Mouse (Mus musculus) gastrocnemius, postnatal 36 days (tissue): ENCODE data around the gene Slc27a4. TPM values are rescaled to one million over a fixed set of nuclear protein-coding genes. Genes with fewer than 3 reads are reported as not detected.

Experiments used
- DNase-seq, 2 experiments: peaks; one replicate each; pipeline ENCODE4 v3.0.0; 2022
- intact Hi-C: fragments of 180-260 bp; cut with DNase I; formaldehyde crosslinking; loops from one replicate; pipeline ENCODE4 v1.15.1; 2025
- microRNA-seq, 2 experiments: library from miRNA; unstranded; fragments of <30 nt; microRNA quantifications; one replicate each; pipeline ENCODE4 v1.2.0; 2021
- total RNA-seq, 2 experiments: library from RNA; stranded (reverse); gene quantifications; 2 replicates each; pipeline ENCODE4 v1.2.3; 2021

Slc27a4 gene
- total RNA-seq, 2 experiments from 2014 or later = 7.1 to 7.5 TPM

DNA sequence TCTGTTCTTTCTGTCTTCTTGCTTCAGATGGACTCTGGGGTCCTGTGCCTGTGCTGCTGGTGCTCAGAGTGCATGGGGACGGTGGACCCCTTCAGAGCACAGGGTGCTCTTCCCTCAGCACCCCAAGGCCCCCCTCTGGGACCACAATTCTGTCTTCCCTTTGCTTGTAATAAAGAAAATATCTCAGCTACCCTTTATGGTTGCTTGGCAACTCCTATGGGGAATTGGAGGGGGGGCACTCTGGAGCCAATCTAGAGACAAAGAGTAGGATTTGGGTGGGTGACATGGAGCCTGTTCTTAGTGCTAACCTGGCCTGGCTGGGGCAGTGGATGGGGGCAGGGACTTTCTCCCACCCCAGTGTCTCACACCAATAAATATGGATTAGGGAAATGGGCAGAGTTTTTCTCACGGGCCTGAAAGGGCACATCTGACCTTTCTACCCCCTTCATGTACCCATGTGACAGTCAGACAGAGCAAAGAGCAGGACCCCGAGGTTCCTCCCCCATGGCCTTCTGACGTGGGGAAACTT lies 50.6 kb downstream of the Slc27a4 start:
- no peak for DNase-seq
- intact Hi-C loops = loop anchor here (5.0 kb wide), 1 partner anchor 86 kb away; no protein-coding TSS in a partner anchor

DNA sequence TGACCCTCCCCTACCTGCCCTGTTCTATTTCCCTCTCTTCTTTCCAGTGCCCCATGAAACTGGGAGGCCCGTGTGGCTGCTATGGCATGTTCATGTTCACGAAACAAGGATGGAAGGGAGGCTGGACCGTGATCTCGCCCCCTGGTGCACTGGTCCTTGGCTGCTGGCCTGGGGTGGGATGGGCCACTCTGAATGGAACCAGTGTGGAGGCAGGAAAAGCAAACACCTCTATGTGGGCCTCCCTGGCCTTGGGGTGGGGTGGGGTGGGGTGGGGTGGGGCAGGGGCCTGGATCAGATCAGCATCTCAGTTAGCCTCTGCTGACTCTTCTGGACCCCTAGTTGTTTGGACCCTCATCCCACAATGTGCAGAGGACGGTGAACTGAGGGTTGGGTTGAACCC lies 51.3 kb downstream of the Slc27a4 start:
- DNase-seq = no peak

DNA sequence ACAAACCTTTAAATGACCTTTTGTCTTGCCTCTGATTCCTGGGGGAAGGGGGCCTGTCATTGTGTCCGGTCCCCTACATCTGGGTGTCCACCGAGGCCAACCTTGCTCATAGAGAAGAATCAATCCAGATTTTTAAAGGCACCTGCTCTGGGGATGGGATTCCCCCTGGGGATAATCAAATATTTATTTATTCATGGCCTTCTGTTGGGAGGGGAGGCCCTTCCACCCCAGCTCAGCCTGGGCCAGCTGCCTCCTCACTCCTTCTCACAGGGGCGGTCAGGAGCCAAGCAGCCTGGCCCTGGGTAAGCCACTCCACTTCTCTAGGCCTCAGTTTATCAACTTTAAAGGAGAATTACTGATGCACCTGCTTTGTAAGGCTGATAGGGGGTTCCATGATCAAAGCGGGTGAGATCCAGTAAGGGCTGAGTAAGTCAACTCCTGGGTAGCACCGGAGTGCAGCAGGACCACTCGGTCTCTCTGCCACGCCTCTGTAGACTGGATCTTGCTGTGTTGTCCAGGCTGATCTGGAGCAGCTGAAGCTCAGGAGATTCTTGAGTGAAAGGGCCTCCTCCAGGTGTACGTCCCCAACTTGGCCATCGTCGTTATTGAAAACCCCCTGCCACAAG lies 53.3 kb downstream of the Slc27a4 start:
- DNase-seq = no peak
- intact Hi-C loops = loop anchor here (5.0 kb wide), 1 partner anchor 38 kb away; no protein-coding TSS in a partner anchor

More for the DNA sequence above, 51.3 kb downstream of the Slc27a4 start:
- intact Hi-C loops = loop anchor here (5.0 kb wide), 1 partner anchor 86 kb away; no protein-coding TSS in a partner anchor

DNA sequence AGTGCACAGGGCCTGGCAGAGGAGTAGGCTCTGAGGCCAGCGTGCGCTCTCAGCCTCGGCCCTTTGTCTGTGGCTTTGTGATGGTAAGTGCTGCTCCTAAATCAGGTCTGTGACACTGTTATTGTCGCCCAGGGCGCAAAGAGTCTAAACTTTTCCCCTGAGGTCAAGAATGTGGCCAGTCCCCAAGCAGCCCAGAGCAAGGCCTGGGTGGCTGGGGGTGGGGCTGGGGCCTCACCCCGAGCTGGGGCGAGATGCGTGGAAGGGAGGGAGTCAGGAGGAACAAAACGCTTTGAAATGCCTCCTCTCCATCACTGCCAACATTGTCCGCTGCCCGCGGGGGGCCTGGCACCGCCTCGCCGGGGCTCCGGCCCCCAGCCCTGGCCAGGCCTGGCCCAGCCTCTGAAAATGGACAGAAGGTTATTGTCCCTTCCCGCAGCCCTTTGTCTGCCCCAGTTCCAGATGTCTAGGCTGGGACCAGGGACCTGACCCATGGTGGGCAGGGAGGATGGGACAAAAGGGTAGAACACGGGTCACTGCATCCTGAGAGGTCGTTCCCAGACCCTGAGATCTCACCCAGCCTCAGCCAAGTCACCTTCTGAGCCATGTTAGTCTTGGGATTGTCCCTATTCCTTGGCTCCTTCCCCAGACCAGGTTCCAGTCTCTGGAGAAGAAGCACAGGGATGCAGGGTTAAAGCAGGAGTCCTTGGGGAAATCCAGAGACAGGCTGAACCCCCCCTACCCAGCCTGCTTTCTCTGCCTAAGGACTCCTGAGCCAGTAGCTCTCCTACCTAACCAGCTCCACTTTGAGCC lies 54.2 kb downstream of the Slc27a4 start:
- intact Hi-C loops = loop anchor here (5.0 kb wide), 1 partner anchor 39 kb away; no protein-coding TSS in a partner anchor
- no peak for DNase-seq

DNA sequence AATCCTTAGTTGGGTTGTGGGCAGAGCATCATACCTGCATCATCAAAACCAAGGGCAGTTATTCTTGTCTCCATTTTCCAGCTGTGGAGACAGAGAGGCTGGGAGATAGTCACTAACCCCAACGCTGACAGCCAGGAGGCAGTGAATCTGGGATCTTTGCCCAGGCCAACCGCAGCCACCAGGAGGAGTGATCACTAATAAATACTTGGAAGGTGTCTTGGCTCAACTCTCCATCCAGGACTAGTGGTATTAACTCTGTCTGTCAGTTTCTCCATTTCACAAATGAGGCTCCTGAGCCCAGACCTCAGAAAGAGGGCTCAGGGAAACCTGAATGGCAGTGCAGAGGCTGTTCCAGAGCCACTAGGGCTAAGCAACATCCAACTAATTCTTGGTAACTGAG lies 54.9 kb downstream of the Slc27a4 start:
- intact Hi-C loops = loop anchor here (5.0 kb wide), 1 partner anchor 40 kb away; no protein-coding TSS in a partner anchor
- DNase-seq = peak in 1 of 2 experiments; percentile 23

DNA sequence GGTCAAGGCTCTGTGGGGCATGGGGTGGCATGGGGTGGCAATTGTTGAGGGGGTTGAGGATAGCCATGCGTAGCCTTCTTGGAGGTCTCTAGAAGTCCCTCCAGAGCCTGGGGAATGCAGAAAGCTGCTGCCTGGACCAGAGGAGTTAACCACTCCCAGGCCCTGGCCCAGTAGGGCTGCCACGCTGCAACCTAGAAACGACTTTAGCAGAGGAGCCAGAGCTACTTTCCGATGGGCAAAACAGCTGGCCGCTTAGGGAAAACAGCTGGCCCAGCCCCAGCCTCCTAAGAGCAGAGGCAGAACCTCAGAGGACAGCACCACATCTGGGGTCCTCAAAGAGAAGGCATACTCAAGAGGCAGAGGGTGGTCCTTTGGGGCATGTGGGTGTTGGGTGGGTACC lies 55.5 kb downstream of the Slc27a4 start:
- intact Hi-C loops = loop anchor here (5.0 kb wide), 1 partner anchor 41 kb away; no protein-coding TSS in a partner anchor
- DNase-seq = peak in 1 of 2 experiments; percentile 17

DNA sequence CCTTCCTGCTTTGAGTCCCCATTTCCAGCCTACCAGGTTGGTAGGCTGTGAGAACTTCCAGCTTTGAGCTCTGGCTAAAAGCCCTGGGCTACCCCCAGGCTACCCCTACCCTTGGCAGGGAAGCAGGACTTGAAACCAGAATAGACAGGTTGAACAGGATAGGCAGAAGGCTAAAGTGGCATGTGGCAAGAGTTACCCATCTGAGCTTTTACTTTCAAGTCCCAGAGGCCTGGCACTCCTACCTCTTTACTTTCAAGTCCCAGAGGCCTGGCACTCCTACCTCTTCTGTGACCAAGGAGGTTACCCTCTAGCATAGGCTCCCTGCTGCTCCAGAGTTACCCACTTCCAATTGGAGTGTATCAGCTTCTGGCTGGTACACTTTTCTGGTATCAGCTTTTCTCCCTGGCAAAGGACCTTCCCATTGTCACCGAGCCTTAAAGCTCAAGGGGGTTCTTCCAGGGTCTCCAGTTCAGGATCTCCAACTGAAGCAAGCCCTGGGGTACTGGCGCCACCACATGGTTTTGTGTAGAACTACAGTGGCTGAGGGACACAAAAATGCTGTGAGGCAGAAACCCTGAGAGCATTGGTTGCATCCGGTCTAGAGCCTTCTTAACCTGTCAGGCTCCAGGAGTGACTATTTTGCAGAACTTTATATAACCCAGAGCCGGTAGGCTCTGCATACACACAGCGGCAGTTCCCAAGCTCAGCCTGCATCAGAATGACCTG lies 56.5 kb downstream of the Slc27a4 start:
- peak in 1 of 2 experiments; percentile 42 for DNase-seq
- intact Hi-C loops = loop anchor here (5.0 kb wide), 1 partner anchor 42 kb away; no protein-coding TSS in a partner anchor

DNA sequence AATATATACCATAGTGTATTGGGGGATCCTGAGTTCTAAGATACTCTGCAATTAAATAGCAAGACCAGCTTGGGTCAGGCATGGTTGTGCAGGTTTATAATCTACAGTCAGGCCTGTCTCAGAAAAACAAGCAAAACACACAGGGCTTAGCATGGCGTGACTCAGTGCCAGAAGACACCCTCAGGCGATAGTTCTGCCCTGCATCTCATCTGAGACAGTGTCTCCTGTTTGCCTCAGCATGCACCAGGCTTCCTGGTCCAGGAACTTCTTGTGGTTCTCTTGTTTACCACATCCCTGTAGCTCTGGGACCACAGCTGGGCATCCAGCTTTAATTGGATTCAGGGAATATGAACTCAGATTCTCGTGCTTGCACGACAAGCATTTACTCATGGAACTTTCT lies 62.7 kb downstream of the Slc27a4 start:
- DNase-seq = no peak
- intact Hi-C loops = no loop called here

Small RNA genes within 50 kb of the gene (microRNA-seq; reads per million reads assigned to microRNA genes)
- gene Mir219a-2 = 0 reads per million in 2 experiments
- 0 reads per million in 2 experiments for gene Mir219b

Other genes with a start within 250 kb of the Slc27a4 start
- 100 to 1,000 TPM; 102 to 117 TPM for gene Rapgef1, start 182.9 kb upstream of the Slc27a4 start, total RNA-seq
- gene Gm13420, start 50.9 kb upstream of the Slc27a4 start, total RNA-seq = not detected
- gene Gm13547, start 43.3 kb upstream of the Slc27a4 start, total RNA-seq = not detected
- gene Coq4, start 15.1 kb upstream of the Slc27a4 start, total RNA-seq = 10 to 100 TPM in 1 of 2 experiments, 1 to 10 TPM in 1; 8.1 to 11.2 TPM
- gene Trub2, start 14.1 kb upstream of the Slc27a4 start, total RNA-seq = 10 to 100 TPM; 21.7 to 24.6 TPM
- 10 to 100 TPM; 24.0 to 29.2 TPM for gene Urm1, start 17.4 kb downstream of the Slc27a4 start, total RNA-seq
- gene Cercam, start 66.5 kb downstream of the Slc27a4 start, total RNA-seq = 1 to 10 TPM; 5.4 to 5.7 TPM
- gene Odf2, start 86.6 kb downstream of the Slc27a4 start, total RNA-seq = 10 to 100 TPM; 10.2 to 11.1 TPM
- 10 to 100 TPM; 20.6 to 21.7 TPM for gene Gle1, start 132.8 kb downstream of the Slc27a4 start, total RNA-seq
- 10 to 100 TPM; 42.0 to 55.4 TPM for gene Sptan1, start 162.9 kb downstream of the Slc27a4 start, total RNA-seq
- 1 to 10 TPM; 3.9 to 4.1 TPM for gene Wdr34, start 246.2 kb downstream of the Slc27a4 start, total RNA-seq